Mouse (Mus musculus): Measurements from ENCODE around the gene Aldh3b2. TPM values are rescaled to one million over a fixed set of nuclear protein-coding genes. Genes with fewer than 3 reads are reported as not detected.
"Not testable (repeated sequence)": the region's sequence is repeated elsewhere in the genome, so short reads cannot be mapped to it uniquely, and the experiment has no call there.

Gene Aldh3b2
- polyA plus RNA-seq, 1 experiment from 2014 or later: 1.0 TPM

GRCm38 (mm10) chr19:3955033-3955432 lies 17.1 kb upstream of the Aldh3b2 start:
- DNase-seq (ENCODE audit: low spot score) (no peak), ATAC-seq (replicated peaks; ENCODE audit: low FRiP score) (no peak)
- H3K9ac ChIP-seq (ENCODE audit: low read length): no peak overlapping the region
- H3K4me1 ChIP-seq (replicated peaks; ENCODE audit: control insufficient read depth, insufficient read depth, low read length): no peaks in the 10 kb centered on the region
- H3K4me3 ChIP-seq (ENCODE audit: low read depth, low read length): no peak overlapping the region
- H3K4me2 ChIP-seq (ENCODE audit: low read depth, low read length, severe bottlenecking): no peak overlapping the region
- H3K27ac ChIP-seq (ENCODE audit: low read depth, low read length): no peak overlapping the region
- no peaks in the 10 kb centered on the region for H3K27me3 ChIP-seq (ENCODE audit: control insufficient read depth, insufficient read depth, low read length)
- WGBS: 82% methylated on average over 3 of the region's 3 CpGs
- H3K9me3 ChIP-seq (ENCODE audit: control insufficient read depth, low read length): no peaks in the 10 kb centered on the region
- H3K36me3 ChIP-seq (ENCODE audit: control insufficient read depth, insufficient read depth, low read length): no peaks in the 10 kb centered on the region

GRCm38 (mm10) chr19:3955804-3956203 lies 16.3 kb upstream of the Aldh3b2 start:
- Histone ChIP-seq H3K4me1 (replicated peaks; ENCODE audit: control insufficient read depth, insufficient read depth, low read length) (no peaks in the 10 kb centered on the region), H3K9me3 (ENCODE audit: control insufficient read depth, low read length) (no peaks in the 10 kb centered on the region), H3K9ac (ENCODE audit: low read length) (no peak overlapping the region), H3K4me2 (ENCODE audit: low read depth, low read length, severe bottlenecking) (no peak overlapping the region), H3K36me3 (ENCODE audit: control insufficient read depth, insufficient read depth, low read length) (no peaks in the 10 kb centered on the region), H3K27ac (ENCODE audit: low read depth, low read length) (no peak overlapping the region), H3K27me3 (ENCODE audit: control insufficient read depth, insufficient read depth, low read length) (no peaks in the 10 kb centered on the region), H3K4me3 (ENCODE audit: low read depth, low read length) (no peak overlapping the region)
- ATAC-seq (replicated peaks; ENCODE audit: low FRiP score) (no peak), DNase-seq (ENCODE audit: low spot score) (no peak)
- 54% methylated on average over 4 of the region's 4 CpGs for WGBS

- not testable (repeated sequence) for H3K36me3 ChIP-seq (ENCODE audit: control insufficient read depth, insufficient read depth, low read length); H3K9ac ChIP-seq (ENCODE audit: low read length); H3K4me1 ChIP-seq (replicated peaks; ENCODE audit: control insufficient read depth, insufficient read depth, low read length); DNase-seq (ENCODE audit: low spot score); H3K4me3 ChIP-seq (ENCODE audit: low read depth, low read length); H3K9me3 ChIP-seq (ENCODE audit: control insufficient read depth, low read length); H3K4me2 ChIP-seq (ENCODE audit: low read depth, low read length, severe bottlenecking); H3K27me3 ChIP-seq (ENCODE audit: control insufficient read depth, insufficient read depth, low read length); ATAC-seq (replicated peaks; ENCODE audit: low FRiP score); H3K27ac ChIP-seq (ENCODE audit: low read depth, low read length)
- WGBS: 87% methylated on average over 4 of the region's 5 CpGs
Observed at GRCm38 (mm10) chr19:3957296-3958036, 14.7 kb upstream of the Aldh3b2 start.

- Histone ChIP-seq H3K36me3 (ENCODE audit: control insufficient read depth, insufficient read depth, low read length) (no peaks in the 10 kb centered on the region), H3K27ac (ENCODE audit: low read depth, low read length) (no peak within 1 kb of the TSS), H3K4me2 (ENCODE audit: low read depth, low read length, severe bottlenecking) (no peak within 1 kb of the TSS), H3K27me3 (ENCODE audit: control insufficient read depth, insufficient read depth, low read length) (no peaks in the 10 kb centered on the region), H3K4me1 (replicated peaks; ENCODE audit: control insufficient read depth, insufficient read depth, low read length) (no peaks in the 10 kb centered on the region), H3K4me3 (ENCODE audit: low read depth, low read length) (no peak within 1 kb of the TSS), H3K9ac (ENCODE audit: low read length) (no peak within 1 kb of the TSS), H3K9me3 (ENCODE audit: control insufficient read depth, low read length) (no peaks in the 10 kb centered on the region)
- DNase-seq (ENCODE audit: low spot score): no peak
- WGBS: 80% methylated on average over 4 of the region's 4 CpGs
- no peak for ATAC-seq (replicated peaks; ENCODE audit: low FRiP score)
Observed at GRCm38 (mm10) chr19:3958470-3958869, 13.7 kb upstream of the Aldh3b2 start, which contains the start of gene Aldh3b3. TSS of gene Aldh3b3 (plus strand) at chr19:3958645.

DNA sequence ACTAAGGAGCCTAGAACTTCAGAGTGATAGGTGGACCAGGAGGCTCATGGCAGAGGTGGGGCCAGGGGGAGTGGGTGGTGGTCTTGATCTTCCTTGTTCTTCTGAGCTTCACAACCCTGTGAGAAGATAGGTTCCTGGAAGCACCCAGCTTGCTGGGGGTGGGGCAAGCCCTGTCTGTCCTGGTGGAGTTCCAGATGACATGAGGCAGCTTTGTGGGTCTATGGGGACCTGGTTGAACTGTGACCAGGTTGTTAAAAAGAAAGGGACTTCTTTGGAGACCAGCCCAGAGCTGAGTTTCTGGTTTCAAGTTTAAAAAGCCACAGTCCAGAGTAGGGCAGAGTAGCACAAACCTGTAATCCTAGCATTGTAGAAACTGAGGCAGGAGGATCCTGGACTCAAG lies 13.1 kb upstream of the Aldh3b2 start:
- Histone ChIP-seq H3K27me3 (ENCODE audit: control insufficient read depth, insufficient read depth, low read length) (no peaks in the 10 kb centered on the region), H3K4me3 (ENCODE audit: low read depth, low read length) (no peak overlapping the region)
- DNase-seq (ENCODE audit: low spot score): no peak

DNA sequence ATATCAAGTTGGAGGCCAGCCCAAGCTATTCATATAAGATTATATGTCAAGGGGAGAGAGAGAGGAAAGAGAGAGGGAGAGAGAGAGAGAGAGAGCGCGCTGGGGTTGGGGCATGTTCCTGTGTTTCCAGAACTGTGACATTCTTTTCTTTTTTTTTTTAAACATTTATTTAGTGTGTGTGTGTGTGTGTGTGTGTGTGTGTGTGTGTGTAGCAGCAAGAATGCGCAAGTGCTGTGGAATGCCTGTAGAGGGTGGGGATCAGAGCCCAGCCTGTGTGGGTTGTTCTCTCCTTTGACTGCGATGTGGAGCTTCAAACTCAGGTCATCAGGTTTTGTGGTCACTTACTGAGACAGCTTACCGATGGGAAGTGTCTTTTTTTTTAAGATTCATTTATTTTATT lies 11.9 kb upstream of the Aldh3b2 start:
- Histone ChIP-seq H3K9ac (ENCODE audit: low read length) (no peak overlapping the region), H3K9me3 (ENCODE audit: control insufficient read depth, low read length) (no peaks in the 10 kb centered on the region), H3K27me3 (ENCODE audit: control insufficient read depth, insufficient read depth, low read length) (no peaks in the 10 kb centered on the region), H3K27ac (ENCODE audit: low read depth, low read length) (no peak overlapping the region), H3K4me2 (ENCODE audit: low read depth, low read length, severe bottlenecking) (no peak overlapping the region), H3K4me1 (replicated peaks; ENCODE audit: control insufficient read depth, insufficient read depth, low read length) (no peaks in the 10 kb centered on the region), H3K36me3 (ENCODE audit: control insufficient read depth, insufficient read depth, low read length) (no peaks in the 10 kb centered on the region), H3K4me3 (ENCODE audit: low read depth, low read length) (no peak overlapping the region)
- DNase-seq (ENCODE audit: low spot score) (no peak), ATAC-seq (replicated peaks; ENCODE audit: low FRiP score) (no peak)
- 91% methylated on average over 5 of the region's 5 CpGs for WGBS

More for the DNA sequence above, 13.1 kb upstream of the Aldh3b2 start:
- no peak overlapping the region for H3K4me2 ChIP-seq (ENCODE audit: low read depth, low read length, severe bottlenecking)
- no peak overlapping the region for H3K27ac ChIP-seq (ENCODE audit: low read depth, low read length)
- ATAC-seq (replicated peaks; ENCODE audit: low FRiP score): no peak
- H3K9ac ChIP-seq (ENCODE audit: low read length): no peak overlapping the region
- H3K9me3 ChIP-seq (ENCODE audit: control insufficient read depth, low read length): no peaks in the 10 kb centered on the region
- no peaks in the 10 kb centered on the region for H3K4me1 ChIP-seq (replicated peaks; ENCODE audit: control insufficient read depth, insufficient read depth, low read length)
- H3K36me3 ChIP-seq (ENCODE audit: control insufficient read depth, insufficient read depth, low read length): no peaks in the 10 kb centered on the region

DNA sequence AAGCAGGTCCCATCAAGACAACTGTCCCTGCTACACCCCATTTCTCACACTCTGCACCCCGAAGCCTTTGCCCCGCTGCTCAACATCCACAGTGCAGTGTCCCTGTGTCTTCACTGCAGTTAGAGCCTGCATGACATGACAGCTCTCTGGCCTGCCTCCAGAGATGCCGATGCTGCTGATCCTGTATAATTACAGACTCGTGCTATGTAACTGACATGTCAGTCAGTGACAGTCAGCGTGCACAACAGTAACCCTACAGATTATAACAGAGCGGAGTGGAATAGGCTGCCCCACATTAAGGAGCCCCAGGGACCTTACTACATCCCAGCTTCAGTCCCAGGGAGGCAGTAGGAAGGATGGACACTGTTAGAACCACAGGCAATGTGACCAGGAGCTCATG lies 10.3 kb upstream of the Aldh3b2 start:
- not testable (repeated sequence) for H3K27ac ChIP-seq (ENCODE audit: low read depth, low read length); H3K4me1 ChIP-seq (replicated peaks; ENCODE audit: control insufficient read depth, insufficient read depth, low read length); H3K9ac ChIP-seq (ENCODE audit: low read length); H3K9me3 ChIP-seq (ENCODE audit: control insufficient read depth, low read length); ATAC-seq (replicated peaks; ENCODE audit: low FRiP score); DNase-seq (ENCODE audit: low spot score); H3K36me3 ChIP-seq (ENCODE audit: control insufficient read depth, insufficient read depth, low read length); H3K4me3 ChIP-seq (ENCODE audit: low read depth, low read length); H3K27me3 ChIP-seq (ENCODE audit: control insufficient read depth, insufficient read depth, low read length); H3K4me2 ChIP-seq (ENCODE audit: low read depth, low read length, severe bottlenecking)
- 80% methylated on average over 6 of the region's 6 CpGs for WGBS

- Histone ChIP-seq H3K4me2 (ENCODE audit: low read depth, low read length, severe bottlenecking) (no peak overlapping the region), H3K36me3 (ENCODE audit: control insufficient read depth, insufficient read depth, low read length) (no peaks in the 10 kb centered on the region), H3K4me3 (ENCODE audit: low read depth, low read length) (no peak overlapping the region), H3K9me3 (ENCODE audit: control insufficient read depth, low read length) (no peaks in the 10 kb centered on the region), H3K27ac (ENCODE audit: low read depth, low read length) (no peak overlapping the region), H3K4me1 (replicated peaks; ENCODE audit: control insufficient read depth, insufficient read depth, low read length) (no peaks in the 10 kb centered on the region), H3K27me3 (ENCODE audit: control insufficient read depth, insufficient read depth, low read length) (no peaks in the 10 kb centered on the region), H3K9ac (ENCODE audit: low read length) (no peak overlapping the region)
- 21% methylated on average over 2 of the region's 2 CpGs for WGBS
- DNase-seq (ENCODE audit: low spot score) (no peak), ATAC-seq (replicated peaks; ENCODE audit: low FRiP score) (no peak)
Observed at GRCm38 (mm10) chr19:3962469-3962868, 9.7 kb upstream of the Aldh3b2 start.

DNA sequence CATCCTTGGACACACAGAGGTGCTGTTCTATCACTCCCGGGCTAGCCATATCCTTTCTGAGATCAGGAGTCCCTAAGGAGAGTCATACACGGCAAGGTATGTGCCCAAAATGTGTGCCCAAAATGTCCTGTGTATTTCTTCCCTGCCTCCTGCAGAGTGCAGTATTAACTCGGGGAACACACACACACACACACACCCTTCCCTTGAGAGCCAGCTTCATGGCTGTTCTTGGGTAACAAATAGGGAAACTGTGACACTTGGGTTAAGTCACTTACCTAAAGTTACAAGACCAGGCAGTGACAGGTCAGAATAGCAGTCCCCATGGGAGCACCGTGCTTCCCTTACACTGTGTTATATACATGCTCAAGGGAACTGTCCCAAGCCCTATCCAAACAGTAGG lies 8.1 kb upstream of the Aldh3b2 start:
- Histone ChIP-seq H3K9ac (ENCODE audit: low read length) (no peak overlapping the region), H3K9me3 (ENCODE audit: control insufficient read depth, low read length) (no peaks in the 10 kb centered on the region), H3K27me3 (ENCODE audit: control insufficient read depth, insufficient read depth, low read length) (no peaks in the 10 kb centered on the region), H3K4me2 (ENCODE audit: low read depth, low read length, severe bottlenecking) (no peak overlapping the region), H3K27ac (ENCODE audit: low read depth, low read length) (no peak overlapping the region), H3K36me3 (ENCODE audit: control insufficient read depth, insufficient read depth, low read length) (no peaks in the 10 kb centered on the region), H3K4me3 (ENCODE audit: low read depth, low read length) (no peak overlapping the region), H3K4me1 (replicated peaks; ENCODE audit: control insufficient read depth, insufficient read depth, low read length) (no peaks in the 10 kb centered on the region)
- WGBS: 71% methylated on average over 4 of the region's 4 CpGs
- DNase-seq (ENCODE audit: low spot score) (no peak), ATAC-seq (replicated peaks; ENCODE audit: low FRiP score) (no peak)

Measured in forebrain, embryonic 11.5 days (tissue).